Mouse (Mus musculus) lung, postnatal 10 days (tissue): Measurements from ENCODE around the gene Ly6g6f.

Experiments
- DNase-seq: peaks from one replicate; pipeline ENCODE4 v3.0.0; 2021

Ly6g6f gene

GRCm38 (mm10) chr17:35105740-35106389 lies 20.5 kb upstream of the Ly6g6f start:
- peak; percentile 51 for DNase-seq

GRCm38 (mm10) chr17:35104754-35105153 lies 19.3 kb upstream of the Ly6g6f start:
- DNase-seq, result no peak

- DNase-seq, result no peak
Observed at GRCm38 (mm10) chr17:35104079-35104478, 18.7 kb upstream of the Ly6g6f start.

GRCm38 (mm10) chr17:35103221-35103690 lies 17.8 kb upstream of the Ly6g6f start:
- DNase-seq, result no peak

- DNase-seq, result no peak
Observed at GRCm38 (mm10) chr17:35102299-35102698, 16.9 kb upstream of the Ly6g6f start.

- DNase-seq, result no peak
Observed at GRCm38 (mm10) chr17:35101161-35101560, 15.8 kb upstream of the Ly6g6f start.

- no peak for DNase-seq
Observed at GRCm38 (mm10) chr17:35100196-35100765, 14.9 kb upstream of the Ly6g6f start.

- peak; percentile 57 for DNase-seq
Observed at GRCm38 (mm10) chr17:35097164-35097655, 11.8 kb upstream of the Ly6g6f start.

GRCm38 (mm10) chr17:35096597-35096996 lies 11.2 kb upstream of the Ly6g6f start:
- no peak for DNase-seq

GRCm38 (mm10) chr17:35094475-35095365 lies 9.3 kb upstream of the Ly6g6f start:
- DNase-seq, result no peak

GRCm38 (mm10) chr17:35092403-35093198 lies 7.2 kb upstream of the Ly6g6f start:
- peak; percentile 62 for DNase-seq

- no peak for DNase-seq
Observed at GRCm38 (mm10) chr17:35090166-35090932, 4.9 kb upstream of the Ly6g6f start.

- DNase-seq, result peak; percentile 96
Observed at GRCm38 (mm10) chr17:35088825-35089644, 3.6 kb upstream of the Ly6g6f start, which contains the start of gene Abhd16a. Gene Abhd16a (plus strand): TSS chr17:35089263.

- DNase-seq, result no peak
Observed at GRCm38 (mm10) chr17:35088151-35088550, 2.7 kb upstream of the Ly6g6f start.

GRCm38 (mm10) chr17:35083929-35084497 lies 1.4 kb downstream of the Ly6g6f start:
- DNase-seq, result no peak

GRCm38 (mm10) chr17:35082841-35083576 lies 2.4 kb downstream of the Ly6g6f start:
- DNase-seq, result no peak

GRCm38 (mm10) chr17:35080710-35081109 lies 4.7 kb downstream of the Ly6g6f start:
- DNase-seq, result no peak

- no peak for DNase-seq
Observed at GRCm38 (mm10) chr17:35080248-35080647, 5.2 kb downstream of the Ly6g6f start.

GRCm38 (mm10) chr17:35079778-35080177 lies 5.6 kb downstream of the Ly6g6f start:
- DNase-seq, result no peak

- peak; percentile 82 for DNase-seq
Observed at GRCm38 (mm10) chr17:35077786-35078233, 7.6 kb downstream of the Ly6g6f start, which contains the start of gene Ly6g6d. Gene Ly6g6d (minus strand): TSS chr17:35078065.
